8 mouse cellular contexts compared by ENCODE assay signal in the genomic region with DNA sequence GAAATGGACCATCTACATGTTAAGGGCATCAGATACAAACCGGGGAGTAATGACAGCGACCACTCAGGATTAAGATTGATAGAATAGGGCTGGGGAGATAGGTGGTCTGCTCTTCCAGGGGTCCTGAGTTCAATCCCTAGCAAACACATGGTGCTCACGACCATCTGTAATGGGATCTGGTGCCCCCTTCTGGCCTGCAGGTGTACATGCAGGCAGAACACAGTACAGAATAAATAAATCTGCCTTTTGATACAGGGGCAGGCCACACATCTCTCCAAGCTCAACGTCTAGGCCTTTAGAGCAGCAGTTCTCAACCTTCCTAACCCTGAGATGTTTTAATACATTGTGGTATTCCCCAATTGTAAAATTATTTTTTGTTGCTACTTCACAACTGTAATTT.
DNase-seq lines count a peak whose midpoint lies in the region; ATAC-seq and TF ChIP-seq lines count a peak whose summit lies in the region.
"Had no signal": no experiment of that assay in that cellular context is flagged by ENCODE, and none has a peak within 500 bp of the region (broad histone marks: within the 10 kb centered on the region; RNA-seq: fewer than 3 reads in every experiment).

No protein-coding gene starts in this region.

- in situ Hi-C loops in CH12.LX (cut with MboI; ENCODE audit: low pct_ligation_motif_present, low pct_unique_long_range_greater_than_20kb, low sequenced_read_pairs), result loop anchor here (5.0 to 25.0 kb wide), 4 partner anchors 92 to 847 kb away; a partner anchor contains a TSS

- no peak for ATAC-seq in limb, embryonic 11.5 days (ENCODE audit: insufficient number of reproducible peaks, low FRiP score, low TSS enrichment, low read depth)

- WGBS in limb, embryonic 11.5 days, result 27% methylated on average over 4 of the region's 4 CpGs
- WGBS in small intestine, adult 2 months, result 21% methylated on average over 4 of the region's 4 CpGs

- no peak overlapping the region for H3K4me2 ChIP-seq in CH12.LX (ENCODE audit: insufficient read depth, low read depth, poor library complexity, severe bottlenecking)
- no peak overlapping the region for H3K4me2 ChIP-seq in limb, embryonic 11.5 days (ENCODE audit: low read depth, severe bottlenecking)
- H3K4me2 ChIP-seq: heart, embryonic 13.5 days had no signal

- TF ChIP-seq CTCF in left cerebral cortex, adult 2 months (IDR thresholded peaks at IDR 0.05), result peak; percentile 94
- TF ChIP-seq CTCF in CH12.LX (conservative IDR thresholded peaks at IDR 0.05 in 1 of 2, IDR thresholded peaks at IDR 0.05 in 1 of 2; ENCODE audit: low read depth in 2 of 2, low read length in 2 of 2), result peak; percentile 86 to 88
- peak; percentile 84; the same call in 1 of the 2 replicates for TF ChIP-seq CTCF in small intestine, adult 2 months (IDR thresholded peaks at IDR 0.05; ENCODE audit: extremely low read depth, insufficient read length, insufficient replicate concordance, low read depth, low read length)

- no peak overlapping the region for H3K4me3 ChIP-seq in left cerebral cortex, adult 2 months
- no peak overlapping the region for H3K4me3 ChIP-seq in CH12.LX (replicated peaks in 1 of 3; ENCODE audit: low read depth in 2 of 3, low read length in 2 of 3, poor library complexity in 1 of 3)
- no peak overlapping the region for H3K4me3 ChIP-seq in limb, embryonic 11.5 days (ENCODE audit: low read depth, low read length)
- no peak overlapping the region for H3K4me3 ChIP-seq in small intestine, adult 2 months (ENCODE audit: low read depth, low read length)
- H3K4me3 ChIP-seq: heart, embryonic 13.5 days had no signal

- no peak for TF ChIP-seq POLR2A in CH12.LX (IDR thresholded peaks at IDR 0.05; ENCODE audit: low read depth, low read length)
- TF ChIP-seq POLR2A in small intestine, adult 2 months (IDR thresholded peaks at IDR 0.05; ENCODE audit: low read depth, low read length), result no peak

- H3K9ac ChIP-seq in CH12.LX (ENCODE audit: insufficient read depth, low read depth), result no peak overlapping the region
- no peak overlapping the region for H3K9ac ChIP-seq in limb, embryonic 11.5 days (ENCODE audit: low read length)
- H3K9ac ChIP-seq: heart, embryonic 13.5 days had no signal

- no peaks in the 10 kb centered on the region for H3K9me3 ChIP-seq in CH12.LX (replicated peaks; ENCODE audit: low read length)
- H3K9me3 ChIP-seq in limb, embryonic 11.5 days (ENCODE audit: control insufficient read depth, low read length), result no peaks in the 10 kb centered on the region
- H3K9me3 ChIP-seq: heart, embryonic 13.5 days had no signal

- H3K4me1 ChIP-seq in CH12.LX (ENCODE audit: control insufficient read depth in 1 of 2, insufficient read depth in 2 of 2), result peaks cover 3 to 38% of the 10 kb centered on the region in 2 experiments
- no peaks in the 10 kb centered on the region for H3K4me1 ChIP-seq in limb, embryonic 11.5 days (ENCODE audit: control insufficient read depth, insufficient read depth, low read length)
- peaks cover 18% of the 10 kb centered on the region; the same call in 1 of the 2 replicates for H3K4me1 ChIP-seq in small intestine, adult 2 months (ENCODE audit: control insufficient read depth, insufficient read depth, insufficient read length, low read length)

- H3K27me3 ChIP-seq in CH12.LX (replicated peaks), result no peaks in the 10 kb centered on the region
- no peaks in the 10 kb centered on the region for H3K27me3 ChIP-seq in limb, embryonic 11.5 days (ENCODE audit: control insufficient read depth, insufficient read depth, low read length)
- H3K27me3 ChIP-seq in small intestine, adult 2 months (ENCODE audit: control insufficient read depth, insufficient read depth, low read length), result no peaks in the 10 kb centered on the region

- no peak overlapping the region for H3K27ac ChIP-seq in left cerebral cortex, adult 2 months
- no peak overlapping the region for H3K27ac ChIP-seq in CH12.LX (ENCODE audit: insufficient read depth, low read depth)
- no peak overlapping the region for H3K27ac ChIP-seq in limb, embryonic 11.5 days (replicated peaks; ENCODE audit: low read depth, low read length)
- no peak overlapping the region for H3K27ac ChIP-seq in small intestine, adult 2 months (ENCODE audit: insufficient read depth, low read depth, low read length)
- H3K27ac ChIP-seq: heart, embryonic 13.5 days had no signal

- peak in 1 of 2 experiments; percentile 43 for DNase-seq in left cerebral cortex, adult 2 months (ENCODE audit: extremely low spot score in 1 of 2, low spot score in 2 of 2)
- no peak for DNase-seq in left cerebral cortex, adult 11 months (ENCODE audit: low spot score)
- DNase-seq in CH12.LX (ENCODE audit: extremely low read depth), result peak; percentile 49
- peak; percentile 53 for DNase-seq in NIH3T3 (ENCODE audit: low read depth)
- peak; percentile 67 for DNase-seq in embryo, embryonic 10.5 days (ENCODE audit: low spot score)
- peak; percentile 70 for DNase-seq in limb, embryonic 11.5 days (ENCODE audit: low spot score)

- no peak for TF ChIP-seq EP300 in CH12.LX (IDR thresholded peaks at IDR 0.05; ENCODE audit: low read length)

- no peaks in the 10 kb centered on the region for H3K79me2 ChIP-seq in CH12.LX (replicated peaks; ENCODE audit: control insufficient read depth, extremely low read depth, insufficient read depth, poor library complexity, severe bottlenecking)

- intact Hi-C loops in left cerebral cortex, adult 2 months (cut with DNase I), result loop anchor here (2.0 to 10.0 kb wide), 5 partner anchors 92 to 890 kb away; a partner anchor contains a TSS

- H3K36me3 ChIP-seq in CH12.LX (replicated peaks in 1 of 2; ENCODE audit: control insufficient read depth in 1 of 2, insufficient read depth in 1 of 2, low read length in 1 of 2), result no peaks in the 10 kb centered on the region
- H3K36me3 ChIP-seq in limb, embryonic 11.5 days (ENCODE audit: control insufficient read depth, insufficient read depth, low read length), result no peaks in the 10 kb centered on the region
- H3K36me3 ChIP-seq in small intestine, adult 2 months (ENCODE audit: control insufficient read depth, insufficient read depth, low read length), result peaks cover 15% of the 10 kb centered on the region
- H3K36me3 ChIP-seq: heart, embryonic 13.5 days had no signal

- dilution Hi-C loops in CH12.LX (cut with MboI; ENCODE audit: extremely low pct_ligation_motif_present, extremely low pct_unique_long_range_greater_than_20kb, low sequenced_read_pairs), result no loop called here

- peak; percentile 88 for TF ChIP-seq RAD21 in CH12.LX (IDR thresholded peaks at IDR 0.05; ENCODE audit: low read depth, low read length)

TF ChIP-seq in CH12.LX, 34 proteins besides CTCF, POLR2A, EP300 and RAD21 (continues in another document):
- TF ChIP-seq POLR2AphosphoS2 (IDR thresholded peaks at IDR 0.05; ENCODE audit: low read depth, low read length) (no peak), MXI1 (IDR thresholded peaks at IDR 0.05; ENCODE audit: low read depth, low read length) (0 out of 2 replicates have a peak, but pooled peaks have one; percentile 20), MAFK (IDR thresholded peaks at IDR 0.05; ENCODE audit: insufficient replicate concordance, low read length) (no peak), PAX5 (IDR thresholded peaks at IDR 0.05; ENCODE audit: low read length) (no peak), MEF2A (IDR thresholded peaks at IDR 0.05; ENCODE audit: borderline replicate concordance, low read depth, low read length) (no peak), CHD2 (IDR thresholded peaks at IDR 0.05; ENCODE audit: low read length) (no peak), ZC3H11A (IDR thresholded peaks at IDR 0.05; ENCODE audit: low read depth, low read length) (peak; percentile 84), JUN (IDR thresholded peaks at IDR 0.05; ENCODE audit: insufficient read depth, low read depth, low read length) (no peak), IRF4 (IDR thresholded peaks at IDR 0.05; ENCODE audit: low read depth, low read length) (0 out of 2 replicates have a peak, but pooled peaks have one; percentile 16), ZMIZ1 (IDR thresholded peaks at IDR 0.05; ENCODE audit: low read depth, low read length) (no peak), UBTF (IDR thresholded peaks at IDR 0.05; ENCODE audit: low read depth, low read length) (no peak), MAZ (IDR thresholded peaks at IDR 0.05; ENCODE audit: low read depth, low read length) (0 out of 2 replicates have a peak, but pooled peaks have one; percentile 26), E2F4 (IDR thresholded peaks at IDR 0.05; ENCODE audit: insufficient replicate concordance, low read depth, low read length) (no peak), ELF1 (IDR thresholded peaks at IDR 0.05; ENCODE audit: low read depth, low read length) (no peak), ETS1 (conservative IDR thresholded peaks at IDR 0.05; ENCODE audit: low read depth, low read length) (no peak), NELFE (IDR thresholded peaks at IDR 0.05; ENCODE audit: low read depth, low read length) (no peak), USF2 (conservative IDR thresholded peaks at IDR 0.05; ENCODE audit: low read depth, low read length) (no peak), KAT2A (IDR thresholded peaks at IDR 0.05; ENCODE audit: insufficient replicate concordance, low read length) (no peak), MAX (IDR thresholded peaks at IDR 0.05; ENCODE audit: low read length) (peak; percentile 65), JUND (conservative IDR thresholded peaks at IDR 0.05; ENCODE audit: low read depth, low read length) (no peak), USF1 (IDR thresholded peaks at IDR 0.05; ENCODE audit: low read depth, low read length) (no peak), CHD1 (IDR thresholded peaks at IDR 0.05; ENCODE audit: low read depth, low read length) (no peak), ZKSCAN1 (IDR thresholded peaks at IDR 0.05; ENCODE audit: borderline replicate concordance, low read depth, low read length) (no peak), HCFC1 (IDR thresholded peaks at IDR 0.05; ENCODE audit: low read depth, low read length) (no peak), SIN3A (IDR thresholded peaks at IDR 0.05; ENCODE audit: low read length) (0 out of 2 replicates have a peak, but pooled peaks have one; percentile 29), NRF1 (IDR thresholded peaks at IDR 0.05; ENCODE audit: low read depth, low read length) (0 out of 2 replicates have a peak, but pooled peaks have one; percentile 16), BHLHE40 (IDR thresholded peaks at IDR 0.05; ENCODE audit: low read depth, low read length) (no peak), TBP (conservative IDR thresholded peaks at IDR 0.05; ENCODE audit: low read depth, low read length) (no peak), RCOR1 (conservative IDR thresholded peaks at IDR 0.05; ENCODE audit: low read depth, low read length) (no peak), GABPA (IDR thresholded peaks at IDR 0.05; ENCODE audit: insufficient replicate concordance, low read depth, low read length) (no peak), SMC3 (IDR thresholded peaks at IDR 0.05; ENCODE audit: low read depth, low read length) (peak; percentile 97), MYC (IDR thresholded peaks at IDR 0.05; ENCODE audit: low read depth, low read length) (peak; percentile 85), ZNF384 (IDR thresholded peaks at IDR 0.05; ENCODE audit: low read depth, low read length) (no peak)
